ENCODE assay signal across 8 mouse cellular contexts in the genomic region with DNA sequence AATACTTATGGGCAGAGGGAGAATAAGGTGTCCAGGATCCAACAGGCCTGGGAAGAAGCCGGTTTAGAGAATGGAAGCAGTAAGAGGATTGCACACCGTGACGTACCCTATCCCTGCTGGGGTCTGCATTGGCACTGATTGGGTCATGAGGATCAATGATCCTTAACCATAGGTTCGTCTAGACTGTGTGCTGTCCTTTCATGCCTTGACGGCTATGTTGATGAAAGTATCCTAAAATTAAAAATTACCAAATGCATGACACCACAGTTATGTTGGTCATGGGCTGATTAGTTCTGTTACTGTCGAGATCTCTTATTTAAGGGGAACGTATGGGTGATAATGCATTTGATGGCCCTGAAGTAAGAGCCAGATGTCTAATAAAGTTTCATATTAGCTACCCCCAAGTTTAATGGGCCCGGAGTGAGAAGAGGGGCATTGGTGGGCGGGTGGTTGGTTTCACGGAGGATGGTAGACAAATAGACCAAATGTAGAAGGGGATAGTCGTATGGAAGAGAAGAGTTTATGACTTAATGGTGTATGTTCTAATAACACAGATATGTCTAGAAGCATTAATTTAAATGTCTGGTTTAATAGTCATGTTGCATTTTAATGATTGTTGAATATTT.
A peak's percentile ranks its signal among the peaks of the same experiment; 100 is the strongest.
DNase-seq lines count a peak whose midpoint lies in the region; ATAC-seq lines count a peak whose summit lies in the region.
"Had no signal": no experiment of that assay in that cellular context is flagged by ENCODE, and none has a peak within 500 bp of the region (broad histone marks: within the 10 kb centered on the region; RNA-seq: fewer than 3 reads in every experiment).

No protein-coding gene starts in this region.

- WGBS in lung, embryonic 16.5 days = 86% methylated on average over 11 of the region's 11 CpGs
- 90% methylated on average over 11 of the region's 11 CpGs for WGBS in forebrain, embryonic 12.5 days
- 91% methylated on average over 11 of the region's 11 CpGs for WGBS in intestine, embryonic 15.5 days

- no peaks in the 10 kb centered on the region for H3K36me3 ChIP-seq in lung, embryonic 16.5 days (ENCODE audit: control insufficient read depth, insufficient read depth, low read length)
- no peaks in the 10 kb centered on the region for H3K36me3 ChIP-seq in forebrain, embryonic 12.5 days (replicated peaks)
- no peaks in the 10 kb centered on the region for H3K36me3 ChIP-seq in intestine, embryonic 15.5 days

- no peaks in the 10 kb centered on the region for H3K9me3 ChIP-seq in lung, embryonic 16.5 days (ENCODE audit: control insufficient read depth, low read length)
- no peaks in the 10 kb centered on the region for H3K9me3 ChIP-seq in forebrain, embryonic 12.5 days
- no peaks in the 10 kb centered on the region for H3K9me3 ChIP-seq in intestine, embryonic 15.5 days

- H3K4me2 ChIP-seq in lung, embryonic 16.5 days (ENCODE audit: low read depth, low read length) = no peak overlapping the region
- H3K4me2 ChIP-seq in forebrain, embryonic 12.5 days = no peak overlapping the region
- H3K4me2 ChIP-seq in intestine, embryonic 15.5 days (replicated peaks) = no peak overlapping the region

- H3K4me1 ChIP-seq in lung, embryonic 16.5 days (replicated peaks; ENCODE audit: control insufficient read depth, insufficient read depth, low read length) = no peaks in the 10 kb centered on the region
- H3K4me1 ChIP-seq in forebrain, embryonic 12.5 days = peaks cover 29% of the 10 kb centered on the region
- H3K4me1 ChIP-seq in intestine, embryonic 15.5 days (replicated peaks) = no peaks in the 10 kb centered on the region

- H3K27ac ChIP-seq in lung, embryonic 16.5 days (ENCODE audit: low read length) = no peak overlapping the region
- no peak overlapping the region for H3K27ac ChIP-seq in forebrain, embryonic 12.5 days
- no peak overlapping the region for H3K27ac ChIP-seq in intestine, embryonic 15.5 days

- no peak overlapping the region for H3K4me3 ChIP-seq in lung, embryonic 16.5 days (ENCODE audit: low read length)
- H3K4me3 ChIP-seq in forebrain, embryonic 12.5 days (replicated peaks) = no peak overlapping the region
- no peak overlapping the region for H3K4me3 ChIP-seq in intestine, embryonic 15.5 days (replicated peaks)

- ATAC-seq in lung, embryonic 16.5 days (ENCODE audit: low read depth) = peak; percentile 85
- ATAC-seq in forebrain, embryonic 12.5 days (ENCODE audit: low FRiP score) = peak; percentile 86
- ATAC-seq in intestine, embryonic 15.5 days = peak; percentile 85
- ATAC-seq in neutrophil, adult 5-6 weeks (ENCODE audit: extremely low read depth, insufficient number of reproducible peaks, low FRiP score, poor library complexity, severe bottlenecking) = peak; percentile 90

- no peak overlapping the region for H3K9ac ChIP-seq in lung, embryonic 16.5 days (ENCODE audit: low read length)
- no peak overlapping the region for H3K9ac ChIP-seq in forebrain, embryonic 12.5 days
- H3K9ac ChIP-seq in intestine, embryonic 15.5 days = no peak overlapping the region

- no peak for DNase-seq in lung, adult 18-20 months
- no peak for DNase-seq in left cerebral cortex, adult 11 months (ENCODE audit: low spot score)
- DNase-seq in frontal cortex, adult 2 months (ENCODE audit: extremely low spot score in 1 of 2, low spot score in 1 of 2) = no peak
- DNase-seq: kidney, adult 2 months had no signal

- H3K27me3 ChIP-seq in lung, embryonic 16.5 days (ENCODE audit: control insufficient read depth, insufficient read depth, low read depth, low read length) = no peaks in the 10 kb centered on the region
- peaks cover 13% of the 10 kb centered on the region for H3K27me3 ChIP-seq in forebrain, embryonic 12.5 days
- H3K27me3 ChIP-seq in intestine, embryonic 15.5 days (replicated peaks) = no peaks in the 10 kb centered on the region
